ENCODE assay signal across 9 mouse cellular contexts in the genomic region with DNA sequence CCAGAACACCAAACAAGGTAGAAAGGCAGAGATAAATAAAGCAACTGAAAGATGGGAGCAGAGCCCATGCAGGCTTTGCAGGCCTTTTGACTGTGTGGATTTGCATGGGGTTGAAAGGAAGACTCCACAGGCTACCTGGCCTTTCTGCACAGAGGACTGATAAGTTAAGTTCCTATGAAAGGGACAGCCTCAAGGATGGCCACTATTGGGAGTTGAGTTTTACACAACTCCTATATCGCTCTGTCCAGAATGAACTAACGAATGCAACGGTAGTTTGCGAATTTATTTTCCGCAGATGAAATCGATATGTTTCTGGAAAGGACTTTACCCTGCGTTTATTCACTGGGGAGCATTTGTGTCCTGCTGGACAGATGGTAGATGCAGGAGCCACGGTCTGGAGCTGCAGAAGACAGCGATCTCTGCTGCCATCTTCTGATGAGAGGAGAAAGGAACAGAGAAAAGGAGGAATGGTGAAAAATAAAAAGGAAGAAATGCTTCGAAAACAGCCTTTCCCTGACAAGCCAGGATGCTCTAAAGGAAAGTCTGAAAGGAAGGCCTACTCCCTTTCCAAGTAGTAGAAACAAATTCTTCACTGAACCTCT.
A peak's percentile ranks its signal among the peaks of the same experiment; 100 is the strongest.
DNase-seq lines count a peak whose midpoint lies in the region.
"Had no signal": no experiment of that assay in that cellular context is flagged by ENCODE, and none has a peak within 500 bp of the region (broad histone marks: within the 10 kb centered on the region; RNA-seq: fewer than 3 reads in every experiment).

No protein-coding gene starts in this region.

- peak; percentile 64 to 71 for DNase-seq in cerebellum, postnatal 14 days
- DNase-seq in cerebellum, adult 11 months: no peak
- peak; percentile 48 for DNase-seq in layer of hippocampus, adult 11-12 months (ENCODE audit: low spot score)
- no peak for DNase-seq in layer of hippocampus, adult 9-10 months (ENCODE audit: low spot score)
- peak; percentile 17 to 42 for DNase-seq in layer of hippocampus, adult 8-10 months (ENCODE audit: low spot score in 2 of 2)
- DNase-seq in right cerebral cortex, postnatal 10 days (ENCODE audit: low spot score in 2 of 2): peak; percentile 64 to 65
- DNase-seq in B cell, adult 2 months: no peak
- DNase-seq in urinary bladder, postnatal 14 days (ENCODE audit: low spot score): no peak
- DNase-seq: liver, embryonic 13.5 days had no signal

Comparison
In these comparisons a context has a peak if more than half of its experiments do, and no peak if none do; other contexts are left out.
1. DNase-seq: peak in cerebellum, postnatal 14 days (2 of 2), layer of hippocampus, adult 11-12 months (single experiment), layer of hippocampus, adult 8-10 months (2 of 2) and right cerebral cortex, postnatal 10 days (2 of 2); none in cerebellum, adult 11 months (single experiment), layer of hippocampus, adult 9-10 months (single experiment), B cell, adult 2 months (0 of 2) and urinary bladder, postnatal 14 days (single experiment).